8 mouse cellular contexts compared by ENCODE assay signal in genomic region chr1:168432232-168432280, GRCm38 (mm10). TPM values are rescaled to one million over a fixed set of nuclear protein-coding genes. Genes with fewer than 3 reads are reported as not detected.
A peak's percentile ranks its signal among the peaks of the same experiment; 100 is the strongest.
DNase-seq lines count a peak whose midpoint lies in the region; ATAC-seq and TF ChIP-seq lines count a peak whose summit lies in the region.
"Not testable (repeated sequence)": the region's sequence is repeated elsewhere in the genome, so short reads cannot be mapped to it uniquely, and the experiment has no call there.

Pbx1 (minus strand) TSS chr1:168432270.

- not testable (repeated sequence) for H3K9me3 ChIP-seq in forebrain, embryonic 15.5 days; heart, embryonic 12.5 days (replicated peaks); hindbrain, embryonic 16.5 days (ENCODE audit: control insufficient read depth, low read length); liver, embryonic 13.5 days (replicated peaks); midbrain, embryonic 15.5 days

- H3K4me2 ChIP-seq in forebrain, embryonic 15.5 days (replicated peaks) = peak within 1 kb of the TSS; percentile 65
- peak within 1 kb of the TSS; percentile 63 for H3K4me2 ChIP-seq in heart, embryonic 12.5 days
- peak within 1 kb of the TSS; percentile 72 for H3K4me2 ChIP-seq in hindbrain, embryonic 16.5 days (ENCODE audit: low read length)
- peak within 1 kb of the TSS; percentile 93 for H3K4me2 ChIP-seq in liver, embryonic 13.5 days
- H3K4me2 ChIP-seq in midbrain, embryonic 15.5 days = peak within 1 kb of the TSS; percentile 62

- peak within 1 kb of the TSS; percentile 84 for H3K9ac ChIP-seq in forebrain, embryonic 15.5 days (replicated peaks)
- H3K9ac ChIP-seq in heart, embryonic 12.5 days = peak within 1 kb of the TSS; percentile 95
- peak within 1 kb of the TSS; percentile 92 for H3K9ac ChIP-seq in hindbrain, embryonic 16.5 days (ENCODE audit: low read depth, low read length)
- peak within 1 kb of the TSS; percentile 72 for H3K9ac ChIP-seq in liver, embryonic 13.5 days
- peak within 1 kb of the TSS; percentile 95 for H3K9ac ChIP-seq in midbrain, embryonic 15.5 days

- not testable (repeated sequence) for TF ChIP-seq CTCF in brain, embryonic 14.5 days (IDR thresholded peaks at IDR 0.05; ENCODE audit: borderline replicate concordance, extremely low read depth, insufficient read depth, insufficient read length); thymus, adult 2 months (IDR thresholded peaks at IDR 0.05; ENCODE audit: borderline replicate concordance, control insufficient read depth, extremely low read depth, insufficient read depth, low read length, poor library complexity)

- not testable (repeated sequence) for DNase-seq in brain, embryonic 14.5 days (ENCODE audit: low read depth); layer of hippocampus, postnatal 36 days; liver, embryonic 13.5 days; thymus, adult 2 months

- not testable (repeated sequence) for H3K36me3 ChIP-seq in forebrain, embryonic 15.5 days; heart, embryonic 12.5 days; hindbrain, embryonic 16.5 days (ENCODE audit: control insufficient read depth, insufficient read depth, low read length); liver, embryonic 13.5 days; midbrain, embryonic 15.5 days (replicated peaks); thymus, adult 2 months (ENCODE audit: control insufficient read depth, insufficient read depth, low read length)

- H3K4me1 ChIP-seq in forebrain, embryonic 15.5 days; hindbrain, embryonic 16.5 days (ENCODE audit: control insufficient read depth, insufficient read depth, low read depth, low read length); midbrain, embryonic 15.5 days; thymus, adult 2 months (replicated peaks; ENCODE audit: control insufficient read depth, insufficient read depth, low read length): not testable (repeated sequence)
- H3K4me1 ChIP-seq in heart, embryonic 12.5 days (replicated peaks) = peaks cover 11% of the 10 kb centered on the region
- H3K4me1 ChIP-seq in liver, embryonic 13.5 days (replicated peaks) = peaks cover 17% of the 10 kb centered on the region

- peak within 1 kb of the TSS; percentile 55 for H3K4me3 ChIP-seq in forebrain, embryonic 15.5 days
- H3K4me3 ChIP-seq in heart, embryonic 12.5 days = peak within 1 kb of the TSS; percentile 82
- H3K4me3 ChIP-seq in hindbrain, embryonic 16.5 days (ENCODE audit: low read length) = peak within 1 kb of the TSS; percentile 79
- peak within 1 kb of the TSS; percentile 66 for H3K4me3 ChIP-seq in liver, embryonic 13.5 days (replicated peaks)
- peak within 1 kb of the TSS; percentile 83 for H3K4me3 ChIP-seq in midbrain, embryonic 15.5 days
- peak within 1 kb of the TSS; percentile 38 for H3K4me3 ChIP-seq in thymus, adult 2 months (ENCODE audit: control insufficient read depth, insufficient read depth, low read length)

- H3K27me3 ChIP-seq in forebrain, embryonic 15.5 days; heart, embryonic 12.5 days (replicated peaks); hindbrain, embryonic 16.5 days (replicated peaks; ENCODE audit: control insufficient read depth, insufficient read depth, low read length); liver, embryonic 13.5 days; midbrain, embryonic 15.5 days (replicated peaks); thymus, adult 2 months (ENCODE audit: control insufficient read depth, insufficient read depth, low read length): not testable (repeated sequence)

- peak within 1 kb of the TSS; percentile 98 for H3K27ac ChIP-seq in forebrain, embryonic 15.5 days (replicated peaks)
- peak within 1 kb of the TSS; percentile 99 for H3K27ac ChIP-seq in heart, embryonic 12.5 days (ENCODE audit: poor library complexity, severe bottlenecking)
- peak within 1 kb of the TSS; percentile 98 for H3K27ac ChIP-seq in hindbrain, embryonic 16.5 days (ENCODE audit: low read depth, low read length)
- H3K27ac ChIP-seq in liver, embryonic 13.5 days = peak within 1 kb of the TSS; percentile 69
- peak within 1 kb of the TSS; percentile 99 for H3K27ac ChIP-seq in midbrain, embryonic 15.5 days
- H3K27ac ChIP-seq in thymus, adult 2 months (ENCODE audit: control insufficient read depth, insufficient read depth, low read length) = not testable (repeated sequence)

- not testable (repeated sequence) for TF ChIP-seq POLR2A in brain, embryonic 14.5 days (IDR thresholded peaks at IDR 0.05; ENCODE audit: borderline replicate concordance, extremely low read depth, insufficient read depth, insufficient read length, poor library complexity, severe bottlenecking); thymus, adult 2 months (IDR thresholded peaks at IDR 0.05; ENCODE audit: control insufficient read depth, extremely low read depth, insufficient read depth, low read length, poor library complexity)

- ATAC-seq in forebrain, embryonic 15.5 days (replicated peaks); heart, embryonic 12.5 days (ENCODE audit: insufficient number of reproducible peaks, low FRiP score); hindbrain, embryonic 16.5 days; liver, embryonic 13.5 days (ENCODE audit: low read depth); midbrain, embryonic 15.5 days (replicated peaks): not testable (repeated sequence)

RNA-seq across cellular contexts. Expression of gene Pbx1, which starts in this region (rescaled TPM):
- polyA plus RNA-seq in brain, embryonic 14.5 days (2012; rRNA removed) = 137 and 141 TPM in 2 replicates
- polyA plus RNA-seq in forebrain, embryonic 15.5 days (2015; fragmentation: Nextera tagmentation; extraction: Ambion mirVana) = 87.4 and 90.5 TPM in 2 replicates
- 26.2 and 26.3 TPM in 2 replicates for polyA plus RNA-seq in heart, embryonic 12.5 days (2016; fragmentation: Nextera tagmentation; extraction: Ambion mirVana)
- polyA plus RNA-seq in hindbrain, embryonic 16.5 days (2015; fragmentation: Nextera tagmentation; extraction: Ambion mirVana) = 36.0 and 38.9 TPM in 2 replicates
- total RNA-seq in layer of hippocampus, postnatal 36 days (2021) = 100 to 1,000 TPM; 117 to 118 TPM
- 3.1 and 3.2 TPM in 2 replicates for polyA plus RNA-seq in liver, embryonic 13.5 days (2015; fragmentation: Nextera tagmentation; extraction: Ambion mirVana)
- polyA plus RNA-seq in midbrain, embryonic 15.5 days (2015; fragmentation: Nextera tagmentation; extraction: Ambion mirVana) = 83.0 and 88.2 TPM in 2 replicates
- polyA plus RNA-seq in thymus, adult 2 months (2012; rRNA removed) = 9.4 and 13.0 TPM in 2 replicates
